Mouse (Mus musculus) cerebellum, adult 9-11 months (tissue): ENCODE measurements around the gene Med25.

Experiments
- DNase-seq: peaks from one replicate; pipeline ENCODE4 v3.0.0; 2022

Med25 gene

DNA sequence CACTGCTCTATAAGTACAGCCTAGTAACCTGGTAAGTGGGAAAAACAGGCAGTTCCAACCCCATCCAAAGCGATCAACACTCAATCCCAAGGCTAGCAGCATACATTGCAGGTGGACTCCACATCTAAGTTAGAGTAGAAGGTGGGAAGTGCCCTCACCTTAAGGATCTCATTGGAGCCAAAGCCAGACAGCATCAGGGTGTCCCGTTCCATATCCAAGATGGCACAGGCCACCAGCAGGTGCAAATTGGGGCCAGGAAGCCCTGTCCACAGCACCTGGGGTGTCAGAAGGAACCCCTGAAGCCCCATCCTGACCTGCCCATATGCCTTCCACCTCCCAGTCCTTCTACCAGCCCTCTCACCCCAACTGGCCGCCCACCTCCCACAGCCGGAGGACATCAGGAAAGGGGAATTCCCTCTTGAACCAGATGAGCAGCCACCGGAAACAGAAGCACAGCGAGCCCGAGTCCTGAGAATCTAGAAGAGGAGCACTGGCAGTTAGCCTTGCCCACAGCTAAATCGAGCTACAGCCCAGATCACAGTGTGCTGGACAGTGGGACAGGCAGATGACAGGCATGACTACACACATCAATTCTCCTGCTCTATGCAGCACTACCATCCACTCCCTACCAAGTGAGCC is 50.6 kb downstream of the Med25 start:
- DNase-seq: no peak

GRCm38 (mm10) chr7:44840426-44840825 is 52.1 kb downstream of the Med25 start:
- no peak for DNase-seq

DNA sequence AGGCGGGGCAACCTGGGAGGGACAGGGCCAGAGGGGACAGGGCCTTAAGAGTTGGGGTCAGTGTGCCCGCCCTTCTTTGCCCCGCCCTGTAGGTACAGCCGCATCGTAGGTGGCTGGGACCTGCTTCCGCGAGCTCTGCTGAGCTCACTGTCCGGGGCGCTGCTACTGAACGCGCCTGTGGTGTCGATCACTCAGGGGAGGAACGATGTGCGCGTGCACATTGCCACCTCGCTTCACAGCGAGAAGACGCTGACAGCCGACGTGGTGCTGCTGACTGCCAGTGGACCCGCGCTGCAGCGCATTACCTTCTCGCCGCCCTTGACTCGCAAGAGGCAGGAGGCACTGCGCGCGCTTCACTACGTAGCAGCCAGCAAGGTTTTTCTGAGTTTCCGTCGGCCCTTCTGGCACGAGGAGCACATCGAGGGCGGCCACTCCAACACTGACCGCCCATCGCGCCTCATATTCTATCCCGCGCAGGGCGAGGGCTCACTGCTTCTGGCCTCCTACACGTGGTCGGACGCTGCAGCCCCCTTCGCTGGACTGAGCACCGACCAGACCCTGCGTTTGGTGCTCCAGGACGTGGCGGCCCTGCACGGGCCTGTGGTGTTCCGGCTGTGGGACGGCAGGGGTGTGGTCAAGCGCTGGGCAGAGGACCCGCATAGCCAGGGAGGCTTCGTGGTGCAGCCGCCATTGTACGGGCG is 52.9 kb downstream of the Med25 start:
- DNase-seq: no peak

- no peak for DNase-seq
Observed at GRCm38 (mm10) chr7:44839171-44839490, 53.4 kb downstream of the Med25 start.

GRCm38 (mm10) chr7:44838073-44838472 is 54.4 kb downstream of the Med25 start:
- DNase-seq: no peak

DNA sequence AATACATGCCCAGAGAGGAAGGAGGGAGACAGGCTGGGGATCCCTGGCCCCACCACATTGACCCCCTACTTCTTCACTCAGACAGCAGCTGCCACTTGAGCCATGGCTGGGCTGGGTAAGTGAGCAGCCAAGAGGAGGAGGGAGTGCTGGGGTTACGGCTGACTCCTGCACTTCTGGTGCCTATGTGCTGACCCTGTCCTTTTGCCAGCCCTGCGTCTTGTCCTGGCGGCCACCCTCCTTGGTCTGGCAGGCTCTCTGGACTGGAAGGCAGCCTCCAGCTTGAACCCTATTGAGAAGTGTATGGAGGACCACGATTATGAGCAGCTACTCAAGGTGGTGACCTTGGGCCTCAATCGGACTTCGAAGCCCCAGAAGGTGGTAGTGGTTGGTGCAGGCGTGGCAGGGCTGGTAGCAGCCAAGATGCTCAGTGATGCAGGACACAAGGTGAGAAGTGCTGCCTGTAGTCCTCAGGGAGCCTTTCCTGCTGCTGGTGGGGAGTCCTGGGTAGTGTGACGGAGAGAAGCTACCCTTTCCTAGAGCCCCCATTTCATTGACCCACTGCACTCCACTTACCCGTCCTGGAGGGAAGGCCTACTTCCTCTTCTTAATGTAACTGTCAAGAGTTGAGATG is 56.0 kb downstream of the Med25 start:
- no peak for DNase-seq

GRCm38 (mm10) chr7:44836016-44836404 is 56.5 kb downstream of the Med25 start:
- no peak for DNase-seq

GRCm38 (mm10) chr7:44835373-44836015 is 57.0 kb downstream of the Med25 start:
- DNase-seq: no peak

GRCm38 (mm10) chr7:44832763-44833162 is 59.7 kb downstream of the Med25 start:
- no peak for DNase-seq

DNA sequence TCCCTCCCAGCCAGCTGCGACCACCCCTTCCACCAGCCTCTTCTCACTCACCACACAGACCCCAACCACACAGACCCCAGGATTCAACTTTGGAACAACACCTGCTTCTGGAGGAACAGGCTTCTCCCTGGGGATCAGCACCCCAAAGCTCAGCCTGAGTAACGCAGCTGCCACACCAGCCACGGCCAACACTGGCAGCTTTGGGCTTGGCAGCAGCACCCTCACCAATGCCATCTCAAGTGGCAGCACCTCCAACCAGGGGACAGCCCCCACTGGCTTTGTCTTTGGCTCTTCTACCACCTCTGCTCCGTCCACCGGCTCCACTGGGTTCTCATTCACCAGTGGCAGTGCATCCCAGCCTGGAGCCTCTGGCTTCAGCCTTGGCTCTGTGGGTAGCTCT is 63.8 kb downstream of the Med25 start:
- DNase-seq: peak; percentile 8

GRCm38 (mm10) chr7:44826771-44827170 is 65.7 kb downstream of the Med25 start:
- DNase-seq: no peak
